Mouse (Mus musculus) CH12.LX (cell line): ENCODE measurements around the gene Rab3d. TPM values are rescaled to one million over a fixed set of nuclear protein-coding genes. Genes with fewer than 3 reads are reported as not detected.

Experiments
- DNase-seq: peaks from one replicate; pipeline ENCODE4 v3.0.0-alpha.2; 2013; ENCODE audit errors: extremely low read depth
- H3K27ac ChIP-seq: 2 replicates; pipeline ENCODE4 v1.5.1; 2012; ENCODE audit warnings: low read depth, mild to moderate bottlenecking, control low read depth, moderate library complexity; ENCODE audit not compliant: insufficient read depth
- H3K27me3 ChIP-seq: replicated peaks from 2 replicates; pipeline ENCODE3; 2012; ENCODE audit warnings: inconsistent platforms
- H3K36me3 ChIP-seq, 2 experiments: replicated peaks in 1 of 2; 2 replicates each; pipeline versions ENCODE3 to v1.6.1; 2012; ENCODE audit warnings: inconsistent platforms in 1 of 2, low read length in 1 of 2, mild to moderate bottlenecking in 1 of 2, mixed read lengths in 1 of 2, moderate library complexity in 1 of 2; ENCODE audit not compliant: control insufficient read depth in 1 of 2, insufficient read depth in 1 of 2
- H3K4me1 ChIP-seq, 2 experiments: 2 replicates each; pipeline ENCODE4 v1.6.1; 2012; ENCODE audit warnings: inconsistent platforms in 1 of 2, moderate library complexity in 1 of 2; ENCODE audit not compliant: insufficient read depth in 2 of 2, control insufficient read depth in 1 of 2
- H3K4me2 ChIP-seq: 2 replicates; pipeline ENCODE4 v1.6.1; 2012; ENCODE audit warnings: low read depth, mild to moderate bottlenecking, control low read depth; ENCODE audit not compliant: poor library complexity, insufficient read depth, severe bottlenecking
- H3K4me3 ChIP-seq, 3 experiments: fragments of 150-350 bp in 1 of 3; sonication (generic) in 1 of 3; replicated peaks in 1 of 3; 2 replicates each; pipeline versions ENCODE3 to v1.5.1; 2011 to 2012; ENCODE audit warnings: low read depth in 2 of 3, low read length in 2 of 3, mild to moderate bottlenecking in 2 of 3, moderate library complexity in 2 of 3, control low read depth in 1 of 3, improper control_type of control experiment in 1 of 3, inconsistent platforms in 1 of 3, mixed read lengths in 1 of 3; ENCODE audit not compliant: poor library complexity in 1 of 3
- H3K79me2 ChIP-seq: replicated peaks from 2 replicates; pipeline ENCODE4 v1.6.1; 2012; ENCODE audit warnings: mild to moderate bottlenecking, moderate library complexity; ENCODE audit not compliant: control insufficient read depth, poor library complexity, insufficient read depth, severe bottlenecking; ENCODE audit errors: extremely low read depth
- H3K9ac ChIP-seq: 2 replicates; pipeline ENCODE4 v1.6.1; 2012; ENCODE audit warnings: low read depth, mild to moderate bottlenecking, control low read depth, moderate library complexity; ENCODE audit not compliant: insufficient read depth
- H3K9me3 ChIP-seq: replicated peaks from 2 replicates; pipeline ENCODE3; 2012; ENCODE audit warnings: low read length, inconsistent platforms, mixed read lengths
- CHD1 ChIP-seq: IDR thresholded peaks from 2 replicates; pipeline ENCODE4 v1.6.1; 2012; ENCODE audit warnings: low read depth, low read length, improper control_type of control experiment, inconsistent platforms
- CHD2 ChIP-seq: IDR thresholded peaks from 2 replicates; pipeline ENCODE4 v1.6.1; 2011; ENCODE audit warnings: low read length, improper control_type of control experiment
- CTCF ChIP-seq, 2 experiments: IDR thresholded peaks in 1 of 2; conservative IDR thresholded peaks in 1 of 2; 2 replicates each; pipeline ENCODE4 v1.5.1; 2011 to 2012; ENCODE audit warnings: low read depth in 2 of 2, low read length in 2 of 2, improper control_type of control experiment in 1 of 2, inconsistent platforms in 1 of 2, mild to moderate bottlenecking in 1 of 2, moderate library complexity in 1 of 2
- ELF1 ChIP-seq: IDR thresholded peaks from 2 replicates; pipeline ENCODE4 v1.6.1; 2014; ENCODE audit warnings: low read depth, mild to moderate bottlenecking, inconsistent platforms, low read length, improper control_type of control experiment
- EP300 ChIP-seq: IDR thresholded peaks from 2 replicates; pipeline ENCODE4 v1.6.1; 2011; ENCODE audit warnings: low read length, improper control_type of control experiment
- ETS1 ChIP-seq: conservative IDR thresholded peaks from 2 replicates; pipeline ENCODE4 v1.6.1; 2012; ENCODE audit warnings: low read depth, mild to moderate bottlenecking, inconsistent platforms, low read length, improper control_type of control experiment, moderate library complexity
- GABPA ChIP-seq: IDR thresholded peaks from 2 replicates; pipeline ENCODE4 v1.6.1; 2012; ENCODE audit warnings: low read depth, low read length, improper control_type of control experiment, inconsistent platforms; ENCODE audit not compliant: insufficient replicate concordance
- JUN ChIP-seq: IDR thresholded peaks from 2 replicates; pipeline ENCODE4 v1.6.1; 2011; ENCODE audit warnings: low read depth, mild to moderate bottlenecking, low read length, improper control_type of control experiment, moderate library complexity; ENCODE audit not compliant: insufficient read depth
- KAT2A ChIP-seq: IDR thresholded peaks from 2 replicates; pipeline ENCODE4 v1.6.1; 2012; ENCODE audit warnings: low read length, improper control_type of control experiment, inconsistent platforms; ENCODE audit not compliant: insufficient replicate concordance
- MAFK ChIP-seq: IDR thresholded peaks from 2 replicates; pipeline ENCODE4 v1.6.1; 2011; ENCODE audit warnings: low read length, improper control_type of control experiment; ENCODE audit not compliant: insufficient replicate concordance
- MAX ChIP-seq: IDR thresholded peaks from 2 replicates; pipeline ENCODE4 v1.6.1; 2011; ENCODE audit warnings: low read length, improper control_type of control experiment
- MAZ ChIP-seq: IDR thresholded peaks from 2 replicates; pipeline ENCODE4 v1.6.1; 2012; ENCODE audit warnings: low read depth, mild to moderate bottlenecking, inconsistent platforms, low read length, improper control_type of control experiment, moderate library complexity
- MXI1 ChIP-seq: IDR thresholded peaks from 2 replicates; pipeline ENCODE4 v1.6.1; 2011; ENCODE audit warnings: mild to moderate bottlenecking, low read depth, low read length, improper control_type of control experiment
- NELFE ChIP-seq: IDR thresholded peaks from 2 replicates; pipeline ENCODE4 v1.6.1; 2011; ENCODE audit warnings: low read depth, low read length, improper control_type of control experiment
- NRF1 ChIP-seq: IDR thresholded peaks from 2 replicates; pipeline ENCODE4 v1.6.1; 2014; ENCODE audit warnings: low read depth, mild to moderate bottlenecking, inconsistent platforms, low read length, improper control_type of control experiment, moderate library complexity
- PAX5 ChIP-seq: IDR thresholded peaks from 2 replicates; pipeline ENCODE4 v1.6.1; 2012; ENCODE audit warnings: low read length, inconsistent platforms, mixed read lengths
- POLR2A ChIP-seq: IDR thresholded peaks from 2 replicates; pipeline ENCODE4 v1.6.1; 2011; ENCODE audit warnings: low read depth, mild to moderate bottlenecking, improper control_type of control experiment, low read length
- POLR2AphosphoS2 ChIP-seq: IDR thresholded peaks from 2 replicates; pipeline ENCODE4 v1.6.1; 2011; ENCODE audit warnings: low read depth, low read length, improper control_type of control experiment
- RAD21 ChIP-seq: IDR thresholded peaks from 2 replicates; pipeline ENCODE4 v1.6.1; 2011; ENCODE audit warnings: low read depth, mild to moderate bottlenecking, low read length, improper control_type of control experiment, moderate library complexity
- RCOR1 ChIP-seq: conservative IDR thresholded peaks from 2 replicates; pipeline ENCODE4 v1.6.1; 2012; ENCODE audit warnings: low read depth, mild to moderate bottlenecking, inconsistent platforms, low read length, improper control_type of control experiment
- SIN3A ChIP-seq: IDR thresholded peaks from 2 replicates; pipeline ENCODE4 v1.6.1; 2012; ENCODE audit warnings: low read length, improper control_type of control experiment, inconsistent platforms
- SMC3 ChIP-seq: IDR thresholded peaks from 2 replicates; pipeline ENCODE4 v1.6.1; 2011; ENCODE audit warnings: low read depth, low read length, improper control_type of control experiment
- TBP ChIP-seq: conservative IDR thresholded peaks from 2 replicates; pipeline ENCODE4 v1.6.1; 2011; ENCODE audit warnings: low read depth, low read length, improper control_type of control experiment
- UBTF ChIP-seq: IDR thresholded peaks from 2 replicates; pipeline ENCODE4 v1.6.1; 2012; ENCODE audit warnings: low read depth, mild to moderate bottlenecking, inconsistent platforms, low read length, improper control_type of control experiment, moderate library complexity
- ZC3H11A ChIP-seq: IDR thresholded peaks from 2 replicates; pipeline ENCODE4 v1.6.1; 2012; ENCODE audit warnings: low read depth, mild to moderate bottlenecking, inconsistent platforms, low read length, improper control_type of control experiment
- ZKSCAN1 ChIP-seq: IDR thresholded peaks from 2 replicates; pipeline ENCODE4 v1.6.1; 2012; ENCODE audit warnings: low read depth, inconsistent platforms, low read length, improper control_type of control experiment, borderline replicate concordance
- ZMIZ1 ChIP-seq: IDR thresholded peaks from 2 replicates; pipeline ENCODE4 v1.6.1; 2012; ENCODE audit warnings: low read depth, mild to moderate bottlenecking, inconsistent platforms, low read length, improper control_type of control experiment
- ZNF384 ChIP-seq: IDR thresholded peaks from 2 replicates; pipeline ENCODE4 v1.6.1; 2012; ENCODE audit warnings: low read depth, low read length, improper control_type of control experiment, inconsistent platforms
- dilution Hi-C: fragments of 300-500 bp; cut with MboI; formaldehyde crosslinking; loops from 2 replicates; pipeline ENCODE4 v1.14.3; 2020; ENCODE audit warnings: low sequenced_read_pairs; ENCODE audit not compliant: extremely low pct_unique_long_range_greater_than_20kb, extremely low pct_ligation_motif_present
- in situ Hi-C: fragments of 300-500 bp; cut with MboI; formaldehyde crosslinking; loops from 3 replicates; pipeline ENCODE4 v1.14.3; 2019; ENCODE audit warnings: low sequenced_read_pairs, low pct_ligation_motif_present, low pct_unique_long_range_greater_than_20kb, mixed read lengths
- polyA plus RNA-seq: library from polyadenylated mRNA; unstranded; fragments of >175 nt; gene quantifications from 2 replicates; pipeline ENCODE4 v1.2.1, GENCODE M21; 2012; ENCODE audit warnings: low read depth; ENCODE audit not compliant: insufficient read length
- total RNA-seq, 2 experiments: library from RNA; depleted of rRNA; stranded (reverse); fragments of 300-350 nt in 1 of 2; fragments of >200 nt in 1 of 2; gene quantifications; 2 replicates each; pipeline ENCODE4 v1.2.3; 2012 to 2014

Rab3d gene
- total and polyA plus RNA-seq, 3 experiments, result 0.90 to 3.7 (median 0.91) TPM

GRCm38 (mm10) chr9:21870879-21871524 lies 47.0 kb downstream of the Rab3d start:
- Histone ChIP-seq H3K9me3 (no peaks in the 10 kb centered on the region), H3K9ac (no peak overlapping the region), H3K27me3 (peaks cover 62% of the 10 kb centered on the region), H3K4me1 (0 out of 4 replicates have a peak, but pooled peaks cover 0 to 2% of the 10 kb centered on the region in 2 experiments)
- DNase-seq, result peak; percentile 43
- TF ChIP-seq PAX5 (no peak), NRF1 (no peak), MAZ (peak; percentile 57; the same call in 1 of the 2 replicates), MAFK (no peak), MXI1 (no peak), NELFE (peak; percentile 25; the same call in 1 of the 2 replicates), GABPA (no peak), POLR2A (no peak), EP300 (no peak), ETS1 (no peak), KAT2A (no peak), TBP (no peak), SMC3 (peak; percentile 78), ZC3H11A (no peak), SIN3A (no peak), RAD21 (peak; percentile 89), ZMIZ1 (no peak), ELF1 (no peak), CHD1 (no peak), MAX (no peak), ZKSCAN1 (no peak), UBTF (no peak), CTCF (conservative IDR thresholded peaks at IDR 0.05 in 1 of 2, IDR thresholded peaks at IDR 0.05 in 1 of 2; ENCODE audit: low read depth in 2 of 2, low read length in 2 of 2) (peak; percentile 93 to 96), RCOR1 (no peak), POLR2AphosphoS2 (no peak), CHD2 (no peak), JUN (no peak), ZNF384 (no peak)
- TF ChIP-seq, all 38 proteins: peak for 5
- in situ Hi-C loops (no loop called here), dilution Hi-C loops (no loop called here)
- Histone ChIP-seq H3K79me2 (no peaks in the 10 kb centered on the region), H3K36me3 (no peaks in the 10 kb centered on the region), H3K4me2 (peak overlapping the region; percentile 74), H3K4me3 (no peak overlapping the region), H3K27ac (no peak overlapping the region)
